Mouse (Mus musculus) hematopoietic stem cell, adult 5-6 weeks (primary cell): Measurements from ENCODE around the gene Hist1h2bk. TPM values are rescaled to one million over a fixed set of nuclear protein-coding genes. Genes with fewer than 3 reads are reported as not detected.

Source experiments
- ATAC-seq, 2 experiments: fragments of 125-278 bp in 1 of 2; replicated peaks in 1 of 2; 2 replicates each; pipeline ENCODE4 v1.8.0; 2016 to 2017; ENCODE audit warnings: inconsistent platforms in 2 of 2, mild to moderate bottlenecking in 2 of 2, moderate number of reproducible peaks in 2 of 2, low read depth in 1 of 2, moderate TSS enrichment in 1 of 2; ENCODE audit not compliant: low FRiP score in 2 of 2, poor library complexity in 2 of 2, severe bottlenecking in 2 of 2, insufficient read depth in 1 of 2, low TSS enrichment in 1 of 2
- total RNA-seq: library from RNA; stranded (forward); fragments of 172-1452, 232-1000 nt; gene quantifications from 2 replicates; pipeline ENCODE4 v1.2.3, GENCODE M21; 2017

Hist1h2bk gene
- 735 and 845 TPM in 2 replicates for total RNA-seq

- peak; percentile 95 to 98 for ATAC-seq
These were observed at the start of gene Hist1h2bk, which contains the start of gene Hist1h2ah for GRCm38 (mm10) chr13:22035267-22036148. TSS of gene Hist1h2bk (plus strand) at chr13:22035870. TSS of gene Hist1h2ah (minus strand) at chr13:22035568.

DNA sequence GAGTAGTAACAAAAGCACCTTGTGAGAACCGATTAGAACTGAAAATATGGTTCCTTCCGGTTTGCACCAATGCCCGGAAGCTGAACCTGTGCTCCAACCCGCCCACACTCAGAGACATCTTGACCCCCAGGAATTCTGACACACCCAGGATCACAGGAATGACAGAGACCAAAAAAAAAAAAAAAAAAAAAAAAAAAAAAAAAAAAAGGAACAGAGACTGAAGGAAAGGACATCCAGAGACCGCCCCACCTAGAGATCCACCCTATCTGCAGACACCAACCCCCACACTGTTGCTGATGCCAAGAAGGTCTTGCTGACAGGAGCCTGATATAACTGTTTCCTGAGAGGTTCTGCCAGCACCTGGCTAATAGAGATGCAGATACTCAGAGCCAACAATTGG lies 43.1 kb upstream of the Hist1h2bk start:
- no peak for ATAC-seq

DNA sequence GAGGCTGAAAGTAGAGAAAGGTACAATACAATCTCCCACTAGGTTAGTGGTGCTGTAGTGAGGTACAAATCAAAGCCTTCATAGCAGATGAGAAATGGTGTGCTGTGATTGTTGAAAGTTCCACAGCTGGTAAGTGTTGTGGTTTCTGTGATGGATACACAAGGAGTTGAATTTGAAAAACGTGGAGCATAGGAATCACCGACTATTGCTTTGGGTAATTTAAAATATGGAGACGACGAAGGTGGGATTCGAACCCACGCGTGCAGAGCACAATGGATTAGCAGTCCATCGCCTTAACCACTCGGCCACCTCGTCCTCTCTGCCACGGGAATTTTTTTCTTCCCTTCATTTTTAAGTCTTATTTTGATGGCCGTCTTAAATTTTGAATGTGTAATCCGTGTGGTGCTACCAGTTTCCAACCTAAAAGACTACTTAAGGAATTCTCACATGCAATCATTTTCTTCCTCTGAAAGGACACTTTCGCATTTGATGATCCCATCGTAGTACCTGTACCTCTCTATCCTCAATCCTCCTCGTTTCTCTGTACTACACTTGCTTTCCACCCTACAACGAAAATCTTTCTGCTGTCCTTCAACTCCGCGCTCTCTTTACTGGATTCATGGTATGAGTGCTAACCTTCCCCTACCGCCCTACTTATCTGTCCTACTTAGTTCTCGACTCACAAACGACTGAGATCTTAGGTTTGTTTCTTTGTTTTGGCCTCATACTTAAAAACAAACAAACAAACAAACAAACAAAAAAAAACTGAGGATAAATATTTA lies 41.5 kb upstream of the Hist1h2bk start:
- no peak; a peak in 1 of 4 replicates for ATAC-seq

DNA sequence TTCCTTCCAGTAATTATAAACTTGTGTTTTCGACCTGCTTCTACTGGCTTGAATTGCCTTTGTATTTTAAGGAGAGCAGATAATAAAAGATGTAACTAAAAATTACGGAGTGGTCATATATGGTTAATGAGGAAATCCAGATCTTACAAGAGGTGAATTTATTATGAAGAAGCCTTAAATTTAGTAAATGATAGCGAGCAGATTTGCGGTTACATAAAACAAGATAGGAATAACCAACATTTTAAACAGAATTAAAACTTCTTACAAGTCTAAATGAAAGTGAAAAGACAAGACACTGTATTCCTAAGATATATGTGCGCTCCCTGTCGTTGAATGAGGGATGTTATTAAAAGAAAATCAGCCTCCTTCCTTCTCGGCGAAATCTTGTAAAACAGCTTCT lies 40.8 kb upstream of the Hist1h2bk start:
- ATAC-seq, result no peak

GRCm38 (mm10) chr13:21995331-21995914 lies 40.2 kb upstream of the Hist1h2bk start:
- peak; percentile 63 to 64 for ATAC-seq

DNA sequence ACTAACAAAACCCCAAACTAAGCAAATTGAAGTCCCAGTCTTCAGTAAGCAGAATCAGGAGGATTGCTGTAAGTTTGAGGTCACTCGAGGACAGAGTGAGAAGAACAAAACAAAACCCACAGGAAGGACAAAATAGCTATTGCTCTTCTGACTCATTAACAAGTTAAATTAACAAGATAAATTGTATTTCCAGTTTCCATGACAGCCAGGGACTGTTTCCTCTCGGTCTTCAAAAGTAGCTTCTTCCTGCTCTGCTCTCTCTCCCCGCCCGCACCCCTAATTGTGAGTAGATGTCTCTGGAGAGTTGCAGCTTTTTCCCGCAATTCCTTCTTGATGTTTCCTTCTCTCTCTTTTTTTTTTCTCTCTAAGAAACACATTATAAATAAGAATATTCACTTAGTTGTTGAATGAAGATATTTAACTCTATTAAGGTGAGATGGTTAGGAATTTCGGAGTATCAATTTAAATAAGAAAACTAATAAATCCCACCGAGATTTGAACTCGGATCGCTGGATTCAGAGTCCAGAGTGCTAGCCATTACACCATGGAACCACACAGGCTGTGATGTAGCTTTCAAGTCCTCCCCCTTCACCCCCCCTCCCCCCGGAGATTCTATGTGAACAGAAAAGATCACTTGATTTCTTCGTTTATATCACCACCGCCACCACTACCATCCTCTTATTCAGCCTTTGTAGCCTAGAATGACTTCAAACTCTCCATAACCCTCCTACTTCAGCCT lies 39.4 kb upstream of the Hist1h2bk start:
- ATAC-seq, result no peak

- ATAC-seq, result no peak
These were observed 38.9 kb upstream of the Hist1h2bk start for GRCm38 (mm10) chr13:21996840-21997185.

- no peak for ATAC-seq
These were observed 38.4 kb upstream of the Hist1h2bk start for GRCm38 (mm10) chr13:21997201-21997820.

DNA sequence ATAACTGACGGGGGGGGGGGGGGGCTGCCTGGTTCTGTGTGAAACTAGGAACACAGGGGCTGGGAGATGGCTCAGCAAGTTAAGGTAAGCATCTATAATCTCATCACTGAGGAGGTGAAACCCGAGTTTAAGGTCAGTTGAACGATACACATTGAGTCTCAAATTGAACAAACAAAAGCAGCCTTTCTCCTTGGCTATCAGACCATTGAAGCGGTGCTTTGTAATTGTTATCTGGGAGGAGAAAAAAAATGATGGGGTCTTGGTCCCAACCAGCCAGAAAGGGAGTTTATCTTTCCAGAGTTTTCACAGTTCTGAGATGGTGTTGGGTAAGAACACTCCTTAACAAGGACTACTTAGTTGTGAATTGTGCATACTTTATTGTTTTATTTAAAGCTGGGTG lies 37.8 kb upstream of the Hist1h2bk start:
- ATAC-seq, result no peak

DNA sequence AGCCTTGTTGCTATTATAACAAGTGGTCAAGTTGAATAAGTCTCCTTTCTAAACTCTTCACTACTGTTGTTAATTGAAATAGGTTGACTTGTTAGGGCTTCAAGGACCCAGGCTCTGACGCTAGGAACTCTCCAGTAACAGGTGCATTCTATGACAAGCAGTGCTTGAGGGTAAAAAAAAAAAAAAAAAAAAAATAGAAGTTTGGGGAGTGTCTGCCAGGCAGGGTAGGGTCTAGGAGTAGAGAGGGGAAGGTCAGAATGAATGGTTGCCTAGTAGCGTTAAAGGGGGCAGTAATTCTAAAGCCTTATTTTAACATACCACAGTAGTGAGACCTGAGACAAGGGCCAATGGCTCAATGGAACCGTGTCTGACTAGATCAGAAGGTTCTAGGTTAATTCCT lies 37.3 kb upstream of the Hist1h2bk start:
- ATAC-seq, result no peak

- no peak for ATAC-seq
These were observed 36.5 kb upstream of the Hist1h2bk start for GRCm38 (mm10) chr13:21999147-21999546.

GRCm38 (mm10) chr13:22001346-22001745 lies 34.3 kb upstream of the Hist1h2bk start:
- ATAC-seq, result peak; percentile 33 to 60

DNA sequence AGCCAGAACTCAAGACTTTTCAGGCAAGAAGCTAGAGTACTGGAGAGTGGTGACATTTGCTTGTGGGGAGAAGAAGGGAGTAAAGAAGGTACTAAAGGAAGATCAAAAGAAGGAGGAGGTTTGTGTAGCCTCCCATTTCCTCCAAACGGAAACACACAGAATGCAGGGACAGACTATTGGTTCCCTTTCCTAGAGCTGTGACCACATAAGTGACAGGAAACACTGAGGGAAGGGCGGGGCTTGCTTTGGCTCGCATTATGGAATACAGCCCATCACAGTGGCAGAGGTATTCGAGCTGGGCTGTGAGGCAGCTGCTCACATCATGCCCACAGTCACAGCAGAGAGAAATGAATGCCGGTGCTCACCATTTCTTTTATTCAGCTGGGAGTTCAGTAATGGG lies 33.8 kb upstream of the Hist1h2bk start:
- peak; percentile 66 to 69 for ATAC-seq

DNA sequence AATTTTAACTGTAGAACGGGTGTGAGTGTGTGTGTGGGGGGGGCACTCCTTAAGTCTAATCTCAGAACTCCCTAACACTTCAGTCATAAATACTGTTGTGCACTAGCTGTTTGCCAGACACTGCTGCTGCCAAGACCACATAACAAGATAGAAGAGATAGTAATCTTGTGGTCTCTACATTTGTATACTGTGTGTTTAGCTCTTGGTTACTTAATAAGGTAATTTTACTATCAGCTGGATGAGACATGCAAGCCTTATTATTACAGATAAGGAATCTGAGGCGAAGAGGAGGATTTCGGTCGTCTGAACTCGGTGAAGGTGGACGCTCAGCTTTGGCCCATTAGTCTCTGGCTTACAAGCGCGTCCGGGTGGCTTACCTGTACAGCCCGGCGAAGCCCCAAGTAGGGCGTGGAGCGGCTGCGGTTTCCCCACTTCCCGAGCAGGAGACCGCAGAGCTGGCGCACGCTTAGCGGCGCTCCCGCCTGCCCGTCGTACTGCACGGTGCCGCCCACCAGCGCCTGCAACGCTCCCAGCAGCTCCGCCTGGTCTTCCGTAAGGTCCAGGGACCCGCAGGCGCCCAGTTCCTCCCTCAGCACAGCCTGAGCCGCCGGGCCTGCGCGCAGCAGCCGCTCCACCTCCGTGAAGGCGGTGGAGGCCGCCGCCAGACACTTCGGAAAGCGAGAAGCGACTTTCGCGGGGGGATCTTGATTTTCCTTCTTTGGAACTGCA lies 29.9 kb upstream of the Hist1h2bk start:
- ATAC-seq, result peak; percentile 47 to 70; a peak in 3 of 4 replicates

- ATAC-seq, result peak; percentile 37 to 56; a peak in 2 of 4 replicates
These were observed 29.1 kb upstream of the Hist1h2bk start for GRCm38 (mm10) chr13:22006334-22007120.

GRCm38 (mm10) chr13:22007121-22007510 lies 28.6 kb upstream of the Hist1h2bk start:
- no peak for ATAC-seq
